Mouse (Mus musculus) adrenal gland, adult 18-20 months (tissue): ENCODE results near the gene C530025M09Rik. TPM values are rescaled to one million over a fixed set of nuclear protein-coding genes. Genes with fewer than 3 reads are reported as not detected.

Source experiments
- DNase-seq, 2 experiments: peaks; one replicate each; pipeline ENCODE4 v3.0.0; 2021 to 2022; ENCODE audit warnings: low spot score in 2 of 2
- total RNA-seq, 2 experiments: library from RNA; stranded (reverse); gene quantifications; 1 replicate in 1 of 2; 2 replicates in 1 of 2; pipeline ENCODE4 v1.2.3; 2021

Gene C530025M09Rik
- total RNA-seq, 2 experiments from 2014 or later = not detected

DNA sequence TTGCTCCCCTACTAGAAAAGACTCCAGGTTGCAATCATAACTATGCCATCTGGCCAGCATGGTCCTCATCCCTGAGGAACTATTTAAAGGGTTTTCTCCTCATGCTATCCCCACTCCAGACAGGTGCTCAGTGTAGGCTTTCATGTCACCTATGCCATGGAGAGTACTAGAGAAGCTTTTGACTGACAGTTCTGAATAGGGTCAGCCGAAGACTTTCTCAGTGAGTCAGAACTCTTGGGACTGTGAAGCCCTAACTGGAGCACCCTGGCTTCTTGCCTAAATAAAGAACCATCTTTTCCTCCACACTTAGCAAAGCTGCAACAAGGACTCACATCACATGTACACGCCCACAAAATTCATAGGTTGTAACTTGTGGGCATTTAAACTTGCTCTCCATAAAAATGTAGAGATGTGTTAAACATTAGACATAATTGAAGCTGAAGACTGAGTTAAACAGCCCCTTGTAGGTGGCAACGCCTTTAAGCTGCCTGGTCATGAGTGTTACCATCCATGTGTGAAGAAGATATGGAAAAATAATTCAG lies 26.3 kb downstream of the C530025M09Rik start:
- DNase-seq = no peak

DNA sequence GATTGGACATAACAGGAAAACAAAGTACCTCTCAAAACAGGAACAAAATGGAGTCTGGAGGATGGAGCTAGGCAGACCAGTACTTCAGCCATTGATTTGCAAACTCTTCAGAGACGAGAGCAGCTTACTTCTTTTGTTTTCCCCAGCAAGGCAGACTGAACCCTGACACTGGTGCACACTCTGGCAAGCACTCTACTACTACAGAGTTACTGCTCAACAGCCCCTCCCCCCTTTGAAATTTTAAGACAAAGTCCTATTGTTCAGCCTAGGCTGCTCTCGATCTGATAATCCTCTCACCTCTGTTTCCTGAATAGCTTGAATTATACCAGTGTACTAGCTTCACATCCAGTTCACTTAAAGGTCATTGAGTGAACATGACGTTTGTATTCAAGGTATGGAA lies 32.4 kb downstream of the C530025M09Rik start:
- no peak for DNase-seq

Other genes with a start within 250 kb of the C530025M09Rik start
- gene Syndig1, start 2.0 kb downstream of the C530025M09Rik start, total RNA-seq = 1 to 10 TPM in 1 of 2 experiments, under 1 TPM in 1; 0.86 to 1.3 TPM